7 mouse cellular contexts compared by ENCODE assay signal in the genomic region with DNA sequence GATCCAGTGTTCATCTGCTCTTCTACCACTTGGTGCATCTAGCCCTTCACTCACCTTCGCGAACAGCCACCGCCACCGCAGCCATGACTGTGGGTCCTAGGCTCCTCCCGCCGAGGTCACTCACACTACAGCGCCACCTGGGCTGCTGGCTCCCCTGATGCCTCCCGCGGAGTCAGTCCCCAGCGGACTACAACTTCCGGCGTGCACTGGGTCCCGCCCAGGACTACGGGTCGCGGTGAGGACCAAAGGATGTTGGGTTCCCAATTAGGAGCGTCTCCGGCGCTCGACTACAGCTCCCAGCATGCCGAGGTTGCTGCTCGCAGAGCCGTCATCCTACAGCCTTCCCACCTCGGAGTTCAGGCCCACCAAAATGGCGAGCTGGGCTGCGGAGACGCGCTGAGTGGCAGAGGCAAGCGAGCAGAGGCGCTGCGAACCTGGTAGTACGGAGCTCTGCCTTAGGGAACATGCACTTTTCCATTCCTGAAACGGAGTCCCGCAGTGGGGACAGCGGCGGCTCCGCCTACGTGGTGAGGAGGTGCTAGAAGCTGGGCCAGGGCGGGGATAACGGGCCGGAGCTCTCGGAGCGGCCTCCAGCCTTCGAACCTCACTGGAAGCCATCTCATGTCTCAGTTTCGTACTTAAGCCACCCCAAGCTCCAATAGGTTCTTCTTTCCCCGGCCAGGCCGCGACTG. TPM values are rescaled to one million over a fixed set of nuclear protein-coding genes. Genes with fewer than 3 reads are reported as not detected.
DNase-seq lines count a peak whose midpoint lies in the region; ATAC-seq and TF ChIP-seq lines count a peak whose summit lies in the region.

Snx17 (plus strand) TSS at position 289 of the 692 bp plus-strand sequence.
Eif2b4 (minus strand) TSS at position 492 of the 692 bp plus-strand sequence.

- H3K9ac ChIP-seq in intestine, postnatal 0 days (ENCODE audit: low read depth, low read length), result peak within 1 kb of the TSS; percentile 88
- peak within 1 kb of the TSS; percentile 91 for H3K9ac ChIP-seq in midbrain, embryonic 12.5 days (replicated peaks)

- H3K4me3 ChIP-seq in embryonic facial prominence, embryonic 10.5 days, result peak within 1 kb of the TSS; percentile 87
- peak within 1 kb of the TSS; percentile 76 for H3K4me3 ChIP-seq in intestine, postnatal 0 days (ENCODE audit: low read depth, low read length)
- H3K4me3 ChIP-seq in midbrain, embryonic 12.5 days, result peak within 1 kb of the TSS; percentile 90
- H3K4me3 ChIP-seq in small intestine, adult 2 months (ENCODE audit: low read depth, low read length), result peak within 1 kb of the TSS; percentile 91

- DNase-seq in adrenal gland, postnatal 10 days, result peak; percentile 100
- DNase-seq in embryonic facial prominence, embryonic 10.5 days (ENCODE audit: low spot score), result peak; percentile 99
- DNase-seq in gonadal fat pad, adult 2 months (ENCODE audit: low read depth), result peak; percentile 92
- DNase-seq in left cerebral cortex, postnatal 4 days, result peak; percentile 98

- TF ChIP-seq CTCF in intestine, postnatal 0 days (IDR thresholded peaks at IDR 0.05; ENCODE audit: low read depth), result peak; percentile 85
- no peak for TF ChIP-seq CTCF in small intestine, adult 2 months (IDR thresholded peaks at IDR 0.05; ENCODE audit: extremely low read depth, insufficient read length, insufficient replicate concordance, low read depth, low read length)

- intact Hi-C loops in left cerebral cortex, postnatal 4 days (cut with DNase I), result no loop called here

- peak; percentile 94 for ATAC-seq in intestine, postnatal 0 days
- ATAC-seq in midbrain, embryonic 12.5 days (ENCODE audit: low FRiP score, low read depth), result peak; percentile 95

- no peaks in the 10 kb centered on the region for H3K27me3 ChIP-seq in embryonic facial prominence, embryonic 10.5 days (replicated peaks; ENCODE audit: low read depth, poor library complexity, severe bottlenecking)
- H3K27me3 ChIP-seq in intestine, postnatal 0 days (replicated peaks; ENCODE audit: control insufficient read depth, insufficient read depth, low read length), result no peaks in the 10 kb centered on the region
- H3K27me3 ChIP-seq in midbrain, embryonic 12.5 days, result no peaks in the 10 kb centered on the region
- no peaks in the 10 kb centered on the region for H3K27me3 ChIP-seq in small intestine, adult 2 months (ENCODE audit: control insufficient read depth, insufficient read depth, low read length)

- peaks cover 72% of the 10 kb centered on the region for H3K36me3 ChIP-seq in embryonic facial prominence, embryonic 10.5 days (replicated peaks)
- peaks cover 61% of the 10 kb centered on the region for H3K36me3 ChIP-seq in intestine, postnatal 0 days (ENCODE audit: control insufficient read depth, insufficient read depth)
- peaks cover 62% of the 10 kb centered on the region for H3K36me3 ChIP-seq in midbrain, embryonic 12.5 days
- H3K36me3 ChIP-seq in small intestine, adult 2 months (ENCODE audit: control insufficient read depth, insufficient read depth, low read length), result peaks cover 57% of the 10 kb centered on the region

- TF ChIP-seq POLR2A in small intestine, adult 2 months (IDR thresholded peaks at IDR 0.05; ENCODE audit: low read depth, low read length), result peak; percentile 69

- H3K9me3 ChIP-seq in embryonic facial prominence, embryonic 10.5 days, result no peaks in the 10 kb centered on the region
- no peaks in the 10 kb centered on the region for H3K9me3 ChIP-seq in intestine, postnatal 0 days (ENCODE audit: control insufficient read depth)
- no peaks in the 10 kb centered on the region for H3K9me3 ChIP-seq in midbrain, embryonic 12.5 days

- peaks cover 23% of the 10 kb centered on the region for H3K4me1 ChIP-seq in embryonic facial prominence, embryonic 10.5 days
- no peaks in the 10 kb centered on the region; the same call in 1 of the 2 replicates for H3K4me1 ChIP-seq in intestine, postnatal 0 days (replicated peaks; ENCODE audit: control insufficient read depth, insufficient read depth, low read length)
- peaks cover 20% of the 10 kb centered on the region for H3K4me1 ChIP-seq in midbrain, embryonic 12.5 days
- peaks cover 6% of the 10 kb centered on the region; the same call in 1 of the 2 replicates for H3K4me1 ChIP-seq in small intestine, adult 2 months (ENCODE audit: control insufficient read depth, insufficient read depth, insufficient read length, low read length)

- WGBS in embryonic facial prominence, embryonic 10.5 days, result under 1% methylated on average over 48 of the region's 48 CpGs
- under 1% methylated on average over 48 of the region's 48 CpGs for WGBS in intestine, postnatal 0 days
- WGBS in midbrain, embryonic 12.5 days, result under 1% methylated on average over 48 of the region's 48 CpGs
- whole genome bisulfite sequencing in small intestine, adult 2 months, result under 1% methylated on average over 48 of the region's 48 CpGs

- H3K27ac ChIP-seq in embryonic facial prominence, embryonic 10.5 days (replicated peaks), result peak within 1 kb of the TSS; percentile 90
- peak within 1 kb of the TSS; percentile 96 for H3K27ac ChIP-seq in intestine, postnatal 0 days (ENCODE audit: low read depth, low read length)
- H3K27ac ChIP-seq in midbrain, embryonic 12.5 days (replicated peaks), result peak within 1 kb of the TSS; percentile 73
- H3K27ac ChIP-seq in small intestine, adult 2 months (ENCODE audit: insufficient read depth, low read depth, low read length), result peak within 1 kb of the TSS; percentile 77

- peak within 1 kb of the TSS; percentile 77 for H3K4me2 ChIP-seq in intestine, postnatal 0 days (replicated peaks; ENCODE audit: low read depth)
- peak within 1 kb of the TSS; percentile 90 for H3K4me2 ChIP-seq in midbrain, embryonic 12.5 days (replicated peaks)

RNA-seq across cellular contexts. Expression of gene Snx17, which starts in this region (rescaled TPM):
- 10 to 100 TPM; 79.2 to 90.3 TPM for total RNA-seq in adrenal gland, postnatal 10 days (2021)
- 125 and 127 TPM in 2 replicates for polyA plus RNA-seq in embryonic facial prominence, embryonic 10.5 days (2016; fragmentation: Nextera tagmentation; extraction: Ambion mirVana)
- polyA plus RNA-seq in gonadal fat pad, adult 2 months (2012; rRNA removed), result 109 and 126 TPM in 2 replicates
- 122 and 130 TPM in 2 replicates for polyA plus RNA-seq in intestine, postnatal 0 days (2015; fragmentation: Nextera tagmentation; extraction: Ambion mirVana)
- total RNA-seq in left cerebral cortex, postnatal 4 days (2021), result 10 to 100 TPM; 66.7 to 72.1 TPM
- polyA plus RNA-seq in midbrain, embryonic 12.5 days (2016; fragmentation: Nextera tagmentation; extraction: Ambion mirVana), result 141 and 153 TPM in 2 replicates
- 37.8 and 56.9 TPM in 2 replicates for polyA plus RNA-seq in small intestine, adult 2 months (2012; rRNA removed)

RNA-seq across cellular contexts. Expression of gene Eif2b4, which starts in this region (rescaled TPM):
- 10 to 100 TPM; 38.9 to 48.2 TPM for total RNA-seq in adrenal gland, postnatal 10 days (2021)
- 81.4 and 91.1 TPM in 2 replicates for polyA plus RNA-seq in embryonic facial prominence, embryonic 10.5 days (2016; fragmentation: Nextera tagmentation; extraction: Ambion mirVana)
- polyA plus RNA-seq in gonadal fat pad, adult 2 months (2012; rRNA removed), result 51.2 and 64.9 TPM in 2 replicates
- polyA plus RNA-seq in intestine, postnatal 0 days (2015; fragmentation: Nextera tagmentation; extraction: Ambion mirVana), result 43.7 and 45.1 TPM in 2 replicates
- 10 to 100 TPM; 45.8 to 48.3 TPM for total RNA-seq in left cerebral cortex, postnatal 4 days (2021)
- 65.6 and 68.0 TPM in 2 replicates for polyA plus RNA-seq in midbrain, embryonic 12.5 days (2016; fragmentation: Nextera tagmentation; extraction: Ambion mirVana)
- 30.6 and 43.2 TPM in 2 replicates for polyA plus RNA-seq in small intestine, adult 2 months (2012; rRNA removed)

Comparison
In these comparisons a context has a peak if more than half of its experiments do, and no peak if none do; other contexts are left out.
1. Peak in every context shown above with its lines: DNase-seq, ATAC-seq, H3K4me3 ChIP-seq and H3K27ac ChIP-seq.